In the genomic region with DNA sequence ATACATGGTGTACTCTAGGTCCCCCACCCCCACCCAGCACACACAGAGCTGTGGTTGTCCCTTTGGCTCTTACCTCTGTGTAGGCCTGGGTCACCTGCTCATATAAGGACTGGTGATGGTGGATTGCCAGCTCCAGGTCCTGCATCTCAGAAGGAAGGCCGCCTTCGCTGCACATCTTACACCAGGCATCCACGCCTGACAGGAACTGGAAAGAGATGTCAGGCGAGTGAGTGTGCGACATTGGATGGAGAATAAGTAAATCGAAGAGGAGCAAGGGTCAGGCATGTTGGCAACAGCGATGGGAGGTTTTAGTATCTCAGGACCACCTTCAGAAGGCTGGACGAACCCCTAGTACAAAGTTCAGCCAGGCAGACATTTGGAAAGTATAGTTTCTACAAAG, we compare ENCODE assay signal across 30 mouse cellular contexts.
"Had no signal": no experiment of that assay in that cellular context is flagged by ENCODE, and none has a peak within 500 bp of the region (broad histone marks: within the 10 kb centered on the region; RNA-seq: fewer than 3 reads in every experiment).

No protein-coding gene starts in this region.

- H3K4me3 ChIP-seq: limb, embryonic 10.5 days; limb, embryonic 12.5 days; limb, embryonic 13.5 days; limb, embryonic 15.5 days; liver, embryonic 12.5 days; liver, embryonic 13.5 days; liver, embryonic 15.5 days; lung, embryonic 15.5 days; megakaryocyte, embryonic 14.5 days; midbrain, embryonic 10.5 days; midbrain, embryonic 12.5 days; midbrain, embryonic 13.5 days; midbrain, embryonic 15.5 days; myocyte; neural tube, embryonic 12.5 days had no signal

- H3K27me3 ChIP-seq: limb, embryonic 12.5 days; limb, embryonic 13.5 days; limb, embryonic 15.5 days; liver, embryonic 12.5 days; liver, embryonic 13.5 days; liver, embryonic 15.5 days; lung, embryonic 15.5 days; midbrain, embryonic 12.5 days; midbrain, embryonic 13.5 days; midbrain, embryonic 15.5 days; neural tube, embryonic 12.5 days had no signal

- ATAC-seq: liver, embryonic 12.5 days; liver, postnatal 0 days; lung, postnatal 0 days; midbrain, embryonic 13.5 days; midbrain, embryonic 15.5 days had no signal

- H3K9ac ChIP-seq: limb, embryonic 12.5 days; limb, embryonic 13.5 days; limb, embryonic 15.5 days; liver, embryonic 12.5 days; liver, embryonic 13.5 days; liver, embryonic 14.5 days; liver, embryonic 15.5 days; liver, postnatal 0 days; lung, embryonic 14.5 days; lung, embryonic 15.5 days; midbrain, embryonic 12.5 days; midbrain, embryonic 13.5 days; midbrain, embryonic 15.5 days; neural tube, embryonic 12.5 days had no signal

- DNase-seq: left cerebral cortex, postnatal 4 days; liver; liver, embryonic 13.5 days; liver, postnatal 0 days; lung, adult 18-20 months; lung, adult 2 months; lung, embryonic 14.5 days; lung, postnatal 10 days; lung, postnatal 14 days; lung, postnatal 36 days; lung, postnatal 4 days; midbrain, embryonic 14.5 days had no signal

- H3K36me3 ChIP-seq: liver, embryonic 12.5 days; liver, embryonic 13.5 days; liver, embryonic 15.5 days; lung, embryonic 15.5 days had no signal

- H3K9me3 ChIP-seq: limb, embryonic 10.5 days; limb, embryonic 13.5 days; limb, embryonic 15.5 days; liver, embryonic 12.5 days; liver, embryonic 13.5 days; liver, embryonic 15.5 days; lung, embryonic 15.5 days; midbrain, embryonic 10.5 days; midbrain, embryonic 12.5 days; midbrain, embryonic 13.5 days; midbrain, embryonic 15.5 days; neural tube, embryonic 12.5 days had no signal

- H3K27ac ChIP-seq: limb, embryonic 10.5 days; limb, embryonic 12.5 days; limb, embryonic 13.5 days; limb, embryonic 15.5 days; liver, embryonic 12.5 days; liver, embryonic 13.5 days; liver, embryonic 14.5 days; liver, embryonic 15.5 days; lung, embryonic 15.5 days; macrophage; midbrain, embryonic 10.5 days; midbrain, embryonic 12.5 days; midbrain, embryonic 13.5 days; midbrain, embryonic 15.5 days; neural tube, embryonic 12.5 days had no signal

- H3K4me1 ChIP-seq: limb, embryonic 10.5 days; limb, embryonic 12.5 days; limb, embryonic 13.5 days; limb, embryonic 15.5 days; liver, embryonic 12.5 days; liver, embryonic 13.5 days; liver, embryonic 15.5 days; lung, embryonic 15.5 days; midbrain, embryonic 10.5 days; midbrain, embryonic 12.5 days; midbrain, embryonic 13.5 days; neural tube, embryonic 12.5 days had no signal

- H3K4me2 ChIP-seq: limb, embryonic 12.5 days; limb, embryonic 13.5 days; limb, embryonic 15.5 days; liver, embryonic 11.5 days; liver, embryonic 12.5 days; liver, embryonic 13.5 days; liver, embryonic 15.5 days; lung, embryonic 14.5 days; lung, embryonic 15.5 days; midbrain, embryonic 12.5 days; midbrain, embryonic 13.5 days; midbrain, embryonic 15.5 days; neural tube, embryonic 12.5 days had no signal
